Mouse (Mus musculus) heart, postnatal 4 days (tissue): ENCODE measurements around the gene Agfg1. TPM values are rescaled to one million over a fixed set of nuclear protein-coding genes. Genes with fewer than 3 reads are reported as not detected.
A peak's percentile ranks its signal among the peaks of the same experiment; 100 is the strongest.

Experiments
- DNase-seq: peaks from one replicate; pipeline ENCODE4 v3.0.0; 2021
- total RNA-seq, 2 experiments: library from RNA; stranded (reverse); gene quantifications; 2 replicates each; pipeline ENCODE4 v1.2.3; 2021

Agfg1 gene
- total RNA-seq, 2 experiments from 2014 or later, result 48.5 to 50.8 TPM

- no peak for DNase-seq
Observed at GRCm38 (mm10) chr1:82825256-82825655, 14.0 kb upstream of the Agfg1 start.

GRCm38 (mm10) chr1:82825783-82826182, 13.5 kb upstream of the Agfg1 start:
- no peak for DNase-seq

- DNase-seq, result no peak
Observed at GRCm38 (mm10) chr1:82826911-82827310, 12.4 kb upstream of the Agfg1 start.

GRCm38 (mm10) chr1:82830771-82831170, 8.5 kb upstream of the Agfg1 start:
- DNase-seq, result no peak

- peak; percentile 42 for DNase-seq
Observed at GRCm38 (mm10) chr1:82831547-82832240, 7.6 kb upstream of the Agfg1 start.

GRCm38 (mm10) chr1:82832495-82833021, 6.7 kb upstream of the Agfg1 start:
- DNase-seq, result no peak

- no peak for DNase-seq
Observed at GRCm38 (mm10) chr1:82833501-82833900, 5.8 kb upstream of the Agfg1 start.

GRCm38 (mm10) chr1:82834572-82834971, 4.7 kb upstream of the Agfg1 start:
- DNase-seq, result peak; percentile 40

GRCm38 (mm10) chr1:82836342-82837217, 2.7 kb upstream of the Agfg1 start:
- DNase-seq, result no peak

GRCm38 (mm10) chr1:82837579-82837978, 1.7 kb upstream of the Agfg1 start:
- DNase-seq, result no peak

GRCm38 (mm10) chr1:82838469-82839295, 601 bp upstream of the Agfg1 start:
- DNase-seq, result no peak

- DNase-seq, result peak; percentile 42
Observed at GRCm38 (mm10) chr1:82839614-82840421, 535 bp downstream of the Agfg1 start.

- DNase-seq, result no peak
Observed at GRCm38 (mm10) chr1:82855729-82856128, 16.4 kb downstream of the Agfg1 start.

GRCm38 (mm10) chr1:82858236-82858635, 19.0 kb downstream of the Agfg1 start:
- DNase-seq, result no peak

- no peak for DNase-seq
Observed at GRCm38 (mm10) chr1:82860391-82860790, 21.1 kb downstream of the Agfg1 start.

- no peak for DNase-seq
Observed at GRCm38 (mm10) chr1:82870202-82870601, 30.9 kb downstream of the Agfg1 start.

- DNase-seq, result no peak
Observed at GRCm38 (mm10) chr1:82879172-82879571, 39.9 kb downstream of the Agfg1 start.

GRCm38 (mm10) chr1:82880196-82880595, 40.9 kb downstream of the Agfg1 start:
- DNase-seq, result no peak

- DNase-seq, result no peak
Observed at GRCm38 (mm10) chr1:82893269-82893668, 54.0 kb downstream of the Agfg1 start.

GRCm38 (mm10) chr1:82900567-82900966, 61.3 kb downstream of the Agfg1 start:
- no peak for DNase-seq

GRCm38 (mm10) chr1:82901201-82901600, 61.9 kb downstream of the Agfg1 start:
- no peak for DNase-seq

- no peak for DNase-seq
Observed at GRCm38 (mm10) chr1:82905886-82906285, 66.6 kb downstream of the Agfg1 start.
